Mouse (Mus musculus): Measurements from ENCODE around the gene Zdhhc11. TPM values are rescaled to one million over a fixed set of nuclear protein-coding genes. Genes with fewer than 3 reads are reported as not detected.

Zdhhc11 gene
- total RNA-seq (2014; rRNA removed; ENCODE audit: low replicate concordance): not detected in 2 replicates
- not detected in 2 replicates for polyA plus RNA-seq (2015; fragmentation: Nextera tagmentation; extraction: Ambion mirVana)

- Histone ChIP-seq H3K27ac (ENCODE audit: low read depth) (no peak within 1 kb of the TSS), H3K4me3 (ENCODE audit: low read depth, low read length) (no peak within 1 kb of the TSS), H3K9ac (replicated peaks; ENCODE audit: low read depth, low read length) (no peak within 1 kb of the TSS), H3K9me3 (replicated peaks; ENCODE audit: control insufficient read depth, low read length) (no peaks in the 10 kb centered on the region), H3K4me1 (ENCODE audit: control insufficient read depth, insufficient read depth) (no peaks in the 10 kb centered on the region), H3K4me2 (ENCODE audit: low read depth, low read length) (no peak within 1 kb of the TSS), H3K36me3 (replicated peaks; ENCODE audit: control insufficient read depth, insufficient read depth, low read length) (peaks cover 41% of the 10 kb centered on the region), H3K27me3 (ENCODE audit: control insufficient read depth, insufficient read depth, low read length) (no peaks in the 10 kb centered on the region)
- 76% methylated on average over 5 of the region's 5 CpGs for WGBS
- ATAC-seq (ENCODE audit: insufficient read depth, low read depth) (no peak), DNase-seq (ENCODE audit: low spot score) (no peak)
- no peak for TF ChIP-seq CTCF (IDR thresholded peaks at IDR 0.05; ENCODE audit: low read depth)
- TF ChIP-seq EP300 (IDR thresholded peaks at IDR 0.05; ENCODE audit: low read depth): no peak
Observed at GRCm38 (mm10) chr13:73963551-73963950, at the start of gene Zdhhc11. Gene Zdhhc11 (plus strand): TSS chr13:73963851.

- no peak for ATAC-seq (ENCODE audit: insufficient read depth, low read depth)
- Histone ChIP-seq H3K4me1 (ENCODE audit: control insufficient read depth, insufficient read depth) (no peaks in the 10 kb centered on the region), H3K4me3 (ENCODE audit: low read depth, low read length) (no peak overlapping the region), H3K9me3 (replicated peaks; ENCODE audit: control insufficient read depth, low read length) (no peaks in the 10 kb centered on the region), H3K27me3 (ENCODE audit: control insufficient read depth, insufficient read depth, low read length) (no peaks in the 10 kb centered on the region), H3K27ac (ENCODE audit: low read depth) (no peak overlapping the region), H3K4me2 (ENCODE audit: low read depth, low read length) (no peak overlapping the region), H3K9ac (replicated peaks; ENCODE audit: low read depth, low read length) (no peak overlapping the region), H3K36me3 (replicated peaks; ENCODE audit: control insufficient read depth, insufficient read depth, low read length) (peaks cover 59% of the 10 kb centered on the region)
- WGBS: 86% methylated on average over 10 of the region's 10 CpGs
- no peak for DNase-seq (ENCODE audit: low spot score)
- TF ChIP-seq EP300 (IDR thresholded peaks at IDR 0.05; ENCODE audit: low read depth): no peak
- TF ChIP-seq CTCF (IDR thresholded peaks at IDR 0.05; ENCODE audit: low read depth): no peak
Observed at GRCm38 (mm10) chr13:73932201-73932600, 31.4 kb upstream of the Zdhhc11 start.

GRCm38 (mm10) chr13:73936938-73937320 is 26.7 kb upstream of the Zdhhc11 start:
- TF ChIP-seq EP300 (IDR thresholded peaks at IDR 0.05; ENCODE audit: low read depth) (no peak), CTCF (IDR thresholded peaks at IDR 0.05; ENCODE audit: low read depth) (no peak)
- ATAC-seq (ENCODE audit: insufficient read depth, low read depth) (no peak), DNase-seq (ENCODE audit: low spot score) (no peak)
- H3K27me3 ChIP-seq (ENCODE audit: control insufficient read depth, insufficient read depth, low read length): no peaks in the 10 kb centered on the region
- H3K4me3 ChIP-seq (ENCODE audit: low read depth, low read length): peak overlapping the region; percentile 73
- H3K36me3 ChIP-seq (replicated peaks; ENCODE audit: control insufficient read depth, insufficient read depth, low read length): peaks cover 43% of the 10 kb centered on the region
- H3K27ac ChIP-seq (ENCODE audit: low read depth): no peak overlapping the region
- H3K9me3 ChIP-seq (replicated peaks; ENCODE audit: control insufficient read depth, low read length): no peaks in the 10 kb centered on the region
- peak overlapping the region; percentile 70; the same call in 1 of the 2 replicates for H3K9ac ChIP-seq (replicated peaks; ENCODE audit: low read depth, low read length)
- peak overlapping the region; percentile 83 for H3K4me2 ChIP-seq (ENCODE audit: low read depth, low read length)
- WGBS: 10% methylated on average over 5 of the region's 5 CpGs
- no peaks in the 10 kb centered on the region; the same call in 1 of the 2 replicates for H3K4me1 ChIP-seq (ENCODE audit: control insufficient read depth, insufficient read depth)

- H3K4me2 ChIP-seq (ENCODE audit: low read depth, low read length): peak within 1 kb of the TSS; percentile 83
Observed at GRCm38 (mm10) chr13:73937321-73938176, 26.1 kb upstream of the Zdhhc11 start, which contains the start of the genes Trip13 and Brd9. Gene Trip13 (minus strand): TSS chr13:73937784. Gene Brd9 (plus strand): TSS chr13:73937811.

GRCm38 (mm10) chr13:73938177-73938560 is 25.5 kb upstream of the Zdhhc11 start:
- H3K9me3 ChIP-seq (replicated peaks; ENCODE audit: control insufficient read depth, low read length): no peaks in the 10 kb centered on the region
- H3K27me3 ChIP-seq (ENCODE audit: control insufficient read depth, insufficient read depth, low read length): no peaks in the 10 kb centered on the region
- peak overlapping the region; percentile 70 for H3K9ac ChIP-seq (replicated peaks; ENCODE audit: low read depth, low read length)
- TF ChIP-seq EP300 (IDR thresholded peaks at IDR 0.05; ENCODE audit: low read depth): no peak
- no peak for TF ChIP-seq CTCF (IDR thresholded peaks at IDR 0.05; ENCODE audit: low read depth)
- H3K36me3 ChIP-seq (replicated peaks; ENCODE audit: control insufficient read depth, insufficient read depth, low read length): peaks cover 43% of the 10 kb centered on the region
- H3K27ac ChIP-seq (ENCODE audit: low read depth): peak overlapping the region; percentile 76
- peak overlapping the region; percentile 73 for H3K4me3 ChIP-seq (ENCODE audit: low read depth, low read length)
- H3K4me2 ChIP-seq (ENCODE audit: low read depth, low read length): peak overlapping the region; percentile 83
- ATAC-seq (ENCODE audit: insufficient read depth, low read depth) (peak; percentile 13; the same call in 1 of the 2 replicates), DNase-seq (ENCODE audit: low spot score) (no peak)
- 30% methylated on average over 13 of the region's 13 CpGs for WGBS
- no peaks in the 10 kb centered on the region; the same call in 1 of the 2 replicates for H3K4me1 ChIP-seq (ENCODE audit: control insufficient read depth, insufficient read depth)

More at GRCm38 (mm10) chr13:73937321-73938176, 26.1 kb upstream of the Zdhhc11 start, which contains the start of the genes Trip13 and Brd9:
- H3K9me3 ChIP-seq (replicated peaks; ENCODE audit: control insufficient read depth, low read length): no peaks in the 10 kb centered on the region
- no peaks in the 10 kb centered on the region for H3K27me3 ChIP-seq (ENCODE audit: control insufficient read depth, insufficient read depth, low read length)
- peak within 1 kb of the TSS; percentile 76 for H3K27ac ChIP-seq (ENCODE audit: low read depth)
- peak within 1 kb of the TSS; percentile 73 for H3K4me3 ChIP-seq (ENCODE audit: low read depth, low read length)
- TF ChIP-seq CTCF (IDR thresholded peaks at IDR 0.05; ENCODE audit: low read depth) (no peak), EP300 (IDR thresholded peaks at IDR 0.05; ENCODE audit: low read depth) (peak; percentile 75; the same call in 1 of the 2 replicates)
- ATAC-seq (ENCODE audit: insufficient read depth, low read depth): peak; percentile 94
- H3K9ac ChIP-seq (replicated peaks; ENCODE audit: low read depth, low read length): peak within 1 kb of the TSS; percentile 70
- peaks cover 43% of the 10 kb centered on the region for H3K36me3 ChIP-seq (replicated peaks; ENCODE audit: control insufficient read depth, insufficient read depth, low read length)
- H3K4me1 ChIP-seq (ENCODE audit: control insufficient read depth, insufficient read depth): no peaks in the 10 kb centered on the region; the same call in 1 of the 2 replicates
- WGBS: under 1% methylated on average over 82 of the region's 82 CpGs
- peak; percentile 85 for DNase-seq (ENCODE audit: low spot score)
